Mouse (Mus musculus) spleen, adult 2 months (tissue): ENCODE measurements at regions not wholly inside any gene's neighbourhood (a gene's known extent, or its start where the extent isn't known, plus 50 kb on each side); places are given as distances from the start of the nearest gene placed in this dataset.

ENCODE experiments used
- CTCF ChIP-seq: fragments of 200-500 bp; IDR thresholded peaks from 2 replicates; pipeline ENCODE4 v1.5.1; 2011; ENCODE audit warnings: mild to moderate bottlenecking, inconsistent platforms; ENCODE audit not compliant: insufficient read depth, insufficient read length, insufficient replicate concordance; ENCODE audit errors: extremely low read depth
- POLR2A ChIP-seq: fragments of 200-500 bp; IDR thresholded peaks from 2 replicates; pipeline ENCODE4 v1.6.1; 2011; ENCODE audit warnings: low read depth, low read length, inconsistent platforms

DNA sequence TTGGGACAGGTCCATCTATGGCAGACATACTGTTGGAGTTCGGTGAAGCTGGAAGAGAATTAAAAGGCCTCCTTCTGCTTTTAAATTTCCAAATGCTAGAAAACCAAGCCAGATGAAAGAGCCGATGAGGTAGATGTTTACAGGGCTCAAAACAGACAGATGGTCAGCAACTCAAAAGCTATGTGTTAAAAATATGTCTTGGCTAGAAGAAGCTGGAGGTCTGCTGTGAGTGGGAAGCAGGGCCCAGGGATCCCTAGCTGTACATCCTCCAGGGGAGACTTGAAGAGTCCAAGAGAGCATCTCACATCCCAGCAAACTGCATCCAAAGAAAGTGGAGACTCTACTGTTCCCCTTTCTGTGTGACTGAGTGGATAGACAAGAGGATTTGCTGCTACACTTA lies 526.5 kb upstream of the Id2 start:
- TF ChIP-seq POLR2A (no peak), CTCF (no peak)
